Mouse (Mus musculus) midbrain, embryonic 10.5 days (tissue): Measurements from ENCODE around the gene Tacc3. TPM values are rescaled to one million over a fixed set of nuclear protein-coding genes. Genes with fewer than 3 reads are reported as not detected.

Experiments
- DNase-seq: peaks from one replicate; pipeline ENCODE4 v3.0.0-alpha.2; 2017; ENCODE audit warnings: low spot score
- H3K27ac ChIP-seq: fragments of 300-500 bp; sonication (generic); replicated peaks from 2 replicates; pipeline ENCODE4 v1.5.1; 2016; ENCODE audit warnings: mild to moderate bottlenecking
- H3K27me3 ChIP-seq: fragments of 300-500 bp; sonication (generic); 2 replicates; pipeline ENCODE4 v1.6.1; 2016; ENCODE audit warnings: low read depth, mild to moderate bottlenecking; ENCODE audit not compliant: poor library complexity, severe bottlenecking
- H3K36me3 ChIP-seq: fragments of 300-500 bp; sonication (generic); 2 replicates; pipeline ENCODE4 v1.6.1; 2016; ENCODE audit warnings: mild to moderate bottlenecking, moderate library complexity
- H3K4me1 ChIP-seq: fragments of 300-500 bp; sonication (generic); 2 replicates; pipeline ENCODE4 v1.6.1; 2016
- H3K4me3 ChIP-seq: fragments of 300-500 bp; sonication (generic); 2 replicates; pipeline ENCODE4 v1.5.1; 2016; ENCODE audit warnings: mild to moderate bottlenecking, moderate library complexity
- H3K9me3 ChIP-seq: fragments of 300-500 bp; sonication (generic); replicated peaks from 2 replicates; pipeline ENCODE4 v1.6.1; 2016; ENCODE audit warnings: mild to moderate bottlenecking
- WGBS: fragments of 180-500 bp; shearing (Covaris S2); methylation state at CpG from one replicate; pipeline ENCODE4 v1.1.7; 2016; 5-methylcytosine and 5-hydroxymethylcytosine counted together
- polyA plus RNA-seq: library from polyadenylated mRNA; unstranded; fragments of >200 nt; fragmentation: Nextera tagmentation; extraction: Ambion mirVana; gene quantifications from 2 replicates; pipeline ENCODE4 v1.2.1, GENCODE M21; 2016

The Tacc3 gene
- polyA plus RNA-seq, 1 experiment from 2014 or later, result 336 TPM

- peak overlapping the region; percentile 42; the same call in 1 of the 2 replicates for H3K4me3 ChIP-seq
- peaks cover 60% of the 10 kb centered on the region for H3K4me1 ChIP-seq
- peak overlapping the region; percentile 88 for H3K27ac ChIP-seq
- 57% methylated on average over 14 of the region's 14 CpGs for WGBS
- no peak for DNase-seq
- H3K27me3 ChIP-seq, result peaks cover 96% of the 10 kb centered on the region
- H3K36me3 ChIP-seq, result no peaks in the 10 kb centered on the region
- no peaks in the 10 kb centered on the region for H3K9me3 ChIP-seq
Measured at GRCm38 (mm10) chr5:33688278-33689220, 30.6 kb downstream of the Tacc3 start.

- peak overlapping the region; percentile 42 for H3K4me3 ChIP-seq
- no peaks in the 10 kb centered on the region for H3K9me3 ChIP-seq
- no peaks in the 10 kb centered on the region for H3K36me3 ChIP-seq
- H3K27ac ChIP-seq, result peak overlapping the region; percentile 88
- H3K27me3 ChIP-seq, result peaks cover 100% of the 10 kb centered on the region
- peak; percentile 69 for DNase-seq
- 25% methylated on average over 20 of the region's 20 CpGs for WGBS
- peaks cover 60% of the 10 kb centered on the region for H3K4me1 ChIP-seq
Measured at GRCm38 (mm10) chr5:33689221-33689844, 31.4 kb downstream of the Tacc3 start.

GRCm38 (mm10) chr5:33689852-33690645, 32.1 kb downstream of the Tacc3 start:
- Histone ChIP-seq H3K4me1 (peaks cover 65% of the 10 kb centered on the region), H3K27ac (peak overlapping the region; percentile 88), H3K36me3 (no peaks in the 10 kb centered on the region), H3K4me3 (peak overlapping the region; percentile 42), H3K27me3 (peaks cover 100% of the 10 kb centered on the region), H3K9me3 (no peaks in the 10 kb centered on the region)
- DNase-seq, result no peak
- WGBS, result 81% methylated on average over 11 of the region's 11 CpGs

GRCm38 (mm10) chr5:33692393-33692792, 34.5 kb downstream of the Tacc3 start:
- H3K36me3 ChIP-seq, result no peaks in the 10 kb centered on the region
- H3K4me3 ChIP-seq, result peak overlapping the region; percentile 36
- peak; percentile 60 for DNase-seq
- no peaks in the 10 kb centered on the region for H3K9me3 ChIP-seq
- peaks cover 100% of the 10 kb centered on the region for H3K27me3 ChIP-seq
- 3% methylated on average over 24 of the region's 24 CpGs for WGBS
- peak overlapping the region; percentile 84 for H3K27ac ChIP-seq
- H3K4me1 ChIP-seq, result peaks cover 88% of the 10 kb centered on the region

- H3K4me3 ChIP-seq, result peak overlapping the region; percentile 54
- peaks cover 100% of the 10 kb centered on the region for H3K27me3 ChIP-seq
- H3K4me1 ChIP-seq, result peaks cover 92% of the 10 kb centered on the region
- DNase-seq, result no peak
- no peaks in the 10 kb centered on the region for H3K9me3 ChIP-seq
- peak overlapping the region; percentile 94 for H3K27ac ChIP-seq
- 30% methylated on average over 9 of the region's 9 CpGs for WGBS
- no peaks in the 10 kb centered on the region for H3K36me3 ChIP-seq
Measured at GRCm38 (mm10) chr5:33694461-33694847, 36.5 kb downstream of the Tacc3 start.

- Histone ChIP-seq H3K4me3 (peak overlapping the region; percentile 54), H3K9me3 (no peaks in the 10 kb centered on the region), H3K4me1 (peaks cover 92% of the 10 kb centered on the region), H3K27ac (peak overlapping the region; percentile 94), H3K27me3 (peaks cover 100% of the 10 kb centered on the region), H3K36me3 (no peaks in the 10 kb centered on the region)
- WGBS, result under 1% methylated on average over 71 of the region's 71 CpGs
- peak; percentile 91 for DNase-seq
Measured at GRCm38 (mm10) chr5:33694848-33695717, 37.2 kb downstream of the Tacc3 start.

GRCm38 (mm10) chr5:33695718-33696121, 37.8 kb downstream of the Tacc3 start:
- Histone ChIP-seq H3K27ac (peak overlapping the region; percentile 94), H3K27me3 (peaks cover 100% of the 10 kb centered on the region), H3K4me1 (peaks cover 92% of the 10 kb centered on the region), H3K9me3 (no peaks in the 10 kb centered on the region), H3K4me3 (peak overlapping the region; percentile 54), H3K36me3 (no peaks in the 10 kb centered on the region)
- 1% methylated on average over 24 of the region's 24 CpGs for WGBS
- DNase-seq, result no peak

GRCm38 (mm10) chr5:33696430-33696829, 38.5 kb downstream of the Tacc3 start:
- H3K27ac ChIP-seq, result peak overlapping the region; percentile 94
- 40% methylated on average over 5 of the region's 5 CpGs for WGBS
- H3K27me3 ChIP-seq, result peaks cover 100% of the 10 kb centered on the region
- no peaks in the 10 kb centered on the region for H3K36me3 ChIP-seq
- DNase-seq, result no peak
- H3K4me3 ChIP-seq, result peak overlapping the region; percentile 54
- no peaks in the 10 kb centered on the region for H3K9me3 ChIP-seq
- peaks cover 98% of the 10 kb centered on the region for H3K4me1 ChIP-seq

- H3K36me3 ChIP-seq, result no peaks in the 10 kb centered on the region
- DNase-seq, result no peak
- H3K4me1 ChIP-seq, result peaks cover 100% of the 10 kb centered on the region
- peak overlapping the region; percentile 18; the same call in 1 of the 2 replicates for H3K4me3 ChIP-seq
- WGBS, result 10% methylated on average over 1 of the region's 1 CpGs
- no peaks in the 10 kb centered on the region for H3K9me3 ChIP-seq
- peak overlapping the region; percentile 94 for H3K27ac ChIP-seq
- peaks cover 100% of the 10 kb centered on the region for H3K27me3 ChIP-seq
Measured at GRCm38 (mm10) chr5:33697534-33697933, 39.6 kb downstream of the Tacc3 start.

- H3K9me3 ChIP-seq, result no peaks in the 10 kb centered on the region
- peak overlapping the region; percentile 18 for H3K4me3 ChIP-seq
- H3K4me1 ChIP-seq, result peaks cover 100% of the 10 kb centered on the region
- WGBS, result 15% methylated on average over 13 of the region's 13 CpGs
- no peaks in the 10 kb centered on the region for H3K36me3 ChIP-seq
- H3K27me3 ChIP-seq, result peaks cover 100% of the 10 kb centered on the region
- H3K27ac ChIP-seq, result peak overlapping the region; percentile 94
- DNase-seq, result no peak
Measured at GRCm38 (mm10) chr5:33697947-33698512, 40.1 kb downstream of the Tacc3 start.

- Histone ChIP-seq H3K9me3 (no peaks in the 10 kb centered on the region), H3K36me3 (no peaks in the 10 kb centered on the region), H3K27me3 (peaks cover 100% of the 10 kb centered on the region), H3K4me1 (peaks cover 100% of the 10 kb centered on the region), H3K27ac (peak overlapping the region; percentile 94), H3K4me3 (no peak overlapping the region)
- no peak for DNase-seq
- WGBS, result 74% methylated on average over 5 of the region's 5 CpGs
Measured at GRCm38 (mm10) chr5:33698669-33699068, 40.7 kb downstream of the Tacc3 start.
